Mouse (Mus musculus) left cerebral cortex, adult 11 months (tissue): ENCODE results near the gene Lrfn3.
A peak's percentile ranks its signal among the peaks of the same experiment; 100 is the strongest.

Source experiments
- DNase-seq: peaks from one replicate; pipeline ENCODE4 v3.0.0; 2022; ENCODE audit warnings: low spot score

Gene Lrfn3

GRCm38 (mm10) chr7:30339432-30340109 is 23.0 kb downstream of the Lrfn3 start:
- DNase-seq, result no peak

DNA sequence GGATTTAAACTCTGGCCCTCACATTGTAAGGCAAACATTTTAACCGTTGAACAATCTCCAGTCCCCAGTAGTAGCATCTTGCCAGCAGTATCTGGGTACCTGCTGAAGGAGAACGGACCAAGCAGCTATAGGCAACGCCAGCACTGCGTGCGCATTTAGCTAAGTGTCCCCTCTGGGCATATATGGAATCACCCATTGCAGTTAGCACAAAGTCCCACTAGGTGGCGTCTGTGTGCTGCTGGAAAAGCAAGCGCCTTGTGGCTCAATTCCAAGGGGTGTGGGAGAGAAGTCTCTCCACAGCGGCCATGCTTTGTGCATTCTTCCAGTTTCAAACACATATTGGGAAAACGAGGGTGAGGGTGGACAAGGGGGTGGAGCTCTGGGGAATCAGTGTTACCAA is 26.2 kb downstream of the Lrfn3 start:
- peak; percentile 78 for DNase-seq

DNA sequence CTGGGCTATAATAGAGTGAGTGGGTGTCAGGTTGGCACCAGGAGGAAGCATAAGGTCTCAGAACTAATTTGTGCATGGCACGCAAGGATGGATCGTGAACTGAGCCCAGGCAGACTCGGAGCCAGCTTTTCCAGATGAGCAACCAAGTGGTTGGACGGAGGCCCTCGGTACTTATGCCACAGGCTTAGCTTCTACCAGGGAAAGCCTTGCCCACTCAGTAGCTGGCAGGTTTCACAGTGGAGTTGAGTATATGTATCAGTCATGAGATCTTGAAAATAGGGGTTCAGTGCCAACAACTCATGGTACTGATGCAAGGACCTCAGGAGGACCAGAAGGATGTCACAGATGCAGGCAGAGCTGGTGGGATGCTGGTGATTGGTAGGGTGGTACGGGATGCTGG is 26.9 kb downstream of the Lrfn3 start:
- DNase-seq, result no peak

DNA sequence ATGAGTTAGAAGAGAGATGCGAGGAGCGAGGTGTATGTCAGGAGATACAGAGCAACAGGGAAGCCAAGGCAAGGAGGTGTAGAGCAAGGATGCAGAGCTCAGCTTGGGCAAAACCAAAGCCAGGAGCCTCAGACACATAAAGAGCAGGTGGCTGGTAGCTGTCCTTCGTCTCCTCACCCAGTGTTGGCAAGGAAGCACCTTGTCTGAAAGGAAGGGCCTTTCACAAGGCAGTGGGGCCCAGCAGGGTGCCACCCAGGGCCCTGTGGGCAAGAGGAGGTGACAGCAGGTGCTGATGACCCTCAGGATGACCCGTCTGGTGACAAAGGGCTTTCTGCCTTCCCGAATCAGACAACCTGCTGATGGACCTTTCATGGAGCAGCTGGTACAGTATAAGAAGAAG is 28.0 kb downstream of the Lrfn3 start:
- DNase-seq, result no peak

DNA sequence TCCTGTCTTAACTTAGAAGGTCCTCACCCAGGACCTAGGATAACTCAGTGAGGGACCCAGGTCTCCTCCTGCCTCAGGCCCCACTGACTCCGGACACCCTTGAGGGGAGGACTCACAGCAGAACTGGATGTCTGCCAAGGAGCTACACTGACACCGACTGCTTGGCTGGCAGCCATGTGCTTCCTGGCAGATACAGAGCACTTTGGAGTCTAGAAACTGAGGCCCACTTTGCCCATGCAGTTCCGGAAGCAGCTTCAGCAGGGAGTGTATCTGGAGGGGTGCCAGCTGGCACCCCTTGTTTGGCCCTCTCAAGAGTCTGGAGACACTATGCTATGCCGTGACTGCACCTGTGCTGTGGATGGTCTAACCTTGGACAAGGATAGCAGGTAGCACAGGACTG is 29.1 kb downstream of the Lrfn3 start:
- DNase-seq, result no peak

DNA sequence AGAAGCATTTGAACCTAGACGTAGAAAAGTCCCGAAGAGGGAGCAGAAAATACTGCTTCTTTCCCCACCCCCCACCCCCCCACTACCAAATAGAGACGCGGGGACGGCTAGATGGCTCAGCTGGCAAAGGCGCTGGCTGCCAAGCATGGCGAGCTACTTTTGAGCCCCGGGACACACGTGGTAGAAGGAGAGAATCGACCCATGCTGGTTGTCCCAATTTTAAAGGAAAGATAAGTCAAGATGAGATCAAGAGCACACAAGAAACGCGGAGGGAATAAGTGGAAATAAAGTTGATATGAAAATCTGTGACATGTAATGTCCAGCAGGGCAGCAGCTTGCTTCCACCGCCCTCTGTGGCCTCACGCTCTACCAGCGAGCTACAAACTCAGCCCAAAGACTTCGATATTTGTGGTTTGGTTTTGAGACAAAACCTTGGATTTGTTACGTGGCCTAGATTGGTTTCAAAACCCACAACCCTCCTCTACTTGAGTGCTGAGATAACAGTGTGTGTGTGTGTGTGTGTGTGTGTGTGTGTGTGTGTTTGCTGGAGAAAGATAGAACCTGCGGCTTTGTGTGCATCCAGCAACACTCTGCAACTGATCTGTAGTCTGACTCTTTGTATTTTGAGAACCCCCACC is 29.8 kb downstream of the Lrfn3 start:
- no peak for DNase-seq

- peak; percentile 95 for DNase-seq
Measured at GRCm38 (mm10) chr7:30331887-30332286, 30.7 kb downstream of the Lrfn3 start.

DNA sequence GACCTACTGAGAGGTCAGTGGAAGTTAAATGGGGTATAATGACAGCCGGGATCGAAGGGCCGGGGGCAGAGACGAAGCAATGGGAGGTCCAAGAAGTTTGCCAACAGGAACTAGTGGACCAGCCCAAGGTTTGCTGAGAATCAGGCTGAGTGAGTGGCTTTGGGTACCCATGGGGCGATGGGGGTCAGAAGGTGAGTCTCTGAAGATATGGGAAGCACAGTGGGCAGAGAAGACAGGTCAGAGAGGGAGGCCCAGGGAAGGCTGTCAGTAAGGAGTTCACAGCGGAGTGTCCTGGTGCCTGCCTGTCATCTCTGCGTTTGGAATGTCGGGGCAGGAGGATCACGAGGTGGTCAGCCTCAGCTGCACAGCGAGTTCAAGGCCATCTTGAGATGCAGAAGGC is 34.2 kb downstream of the Lrfn3 start:
- DNase-seq, result no peak

GRCm38 (mm10) chr7:30327140-30327539 is 35.4 kb downstream of the Lrfn3 start:
- no peak for DNase-seq

- no peak for DNase-seq
Measured at GRCm38 (mm10) chr7:30326427-30326826, 36.1 kb downstream of the Lrfn3 start.

DNA sequence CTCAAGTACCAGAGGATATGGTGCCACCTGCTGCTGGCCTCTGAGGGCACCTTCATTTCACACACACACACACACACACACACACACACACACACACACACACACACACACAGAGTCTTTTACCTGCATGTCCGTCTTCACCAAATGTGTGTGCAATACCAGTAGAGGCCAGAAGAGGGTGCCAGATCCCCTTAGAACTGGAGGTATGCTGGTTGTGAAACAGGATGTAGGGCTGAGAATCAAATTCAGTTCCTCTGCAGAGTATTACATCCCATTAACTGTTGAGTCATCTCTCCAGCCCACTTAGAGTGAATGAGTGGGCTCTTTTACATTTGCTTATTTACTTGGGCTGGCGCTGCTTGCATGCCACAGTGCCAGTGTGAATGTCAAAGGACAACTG is 37.2 kb downstream of the Lrfn3 start:
- no peak for DNase-seq

- peak; percentile 58 for DNase-seq
Measured at GRCm38 (mm10) chr7:30324300-30324944, 38.1 kb downstream of the Lrfn3 start.

GRCm38 (mm10) chr7:30323795-30324194 is 38.8 kb downstream of the Lrfn3 start, which contains the start of gene Sdhaf1:
Gene Sdhaf1, minus strand, starts transcription at chr7:30323895.
- DNase-seq, result no peak

- DNase-seq, result no peak
Measured at GRCm38 (mm10) chr7:30322865-30323264, 39.7 kb downstream of the Lrfn3 start.

GRCm38 (mm10) chr7:30322285-30322667 is 40.3 kb downstream of the Lrfn3 start:
- peak; percentile 97 for DNase-seq

DNA sequence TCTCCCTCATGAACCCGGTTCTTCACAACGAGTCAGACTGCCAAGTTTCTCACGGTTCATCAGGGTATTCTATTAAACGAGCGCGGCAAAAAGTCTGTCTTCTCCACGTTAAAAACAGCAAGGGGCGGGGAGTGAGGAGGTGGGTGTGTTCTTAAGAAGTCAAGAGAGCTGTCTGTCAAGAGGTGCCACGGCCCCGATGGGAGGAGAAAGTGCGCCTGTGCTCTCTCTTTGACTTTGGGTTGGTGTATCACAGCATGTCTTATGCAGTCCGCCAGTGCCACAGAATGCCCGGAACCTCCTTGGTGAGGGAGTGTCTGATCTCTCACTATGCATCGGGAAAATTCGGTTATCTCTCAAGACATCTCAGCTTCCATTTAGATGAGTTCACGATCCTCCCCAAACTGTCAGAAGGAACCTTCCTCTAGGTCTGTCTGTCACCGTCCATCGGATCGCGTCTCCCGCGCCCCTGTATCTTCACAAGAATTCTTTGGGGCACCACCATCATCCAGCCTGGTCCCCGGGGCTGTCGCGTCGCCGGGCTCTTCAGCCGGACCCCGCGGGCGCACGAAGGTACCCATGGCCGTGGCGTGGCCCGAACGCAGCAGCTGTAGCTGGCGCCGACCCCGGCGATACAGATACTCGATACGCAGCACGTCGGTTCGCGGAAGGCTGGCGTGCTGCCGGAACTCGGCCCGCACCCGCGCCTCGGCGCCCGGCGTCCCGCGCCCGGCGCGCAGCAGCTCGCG is 40.9 kb downstream of the Lrfn3 start, which contains the start of gene E130208F15Rik:
E130208F15Rik (plus strand) TSS at position 202 of the 746 bp plus-strand sequence.
- peak; percentile 55 for DNase-seq

DNA sequence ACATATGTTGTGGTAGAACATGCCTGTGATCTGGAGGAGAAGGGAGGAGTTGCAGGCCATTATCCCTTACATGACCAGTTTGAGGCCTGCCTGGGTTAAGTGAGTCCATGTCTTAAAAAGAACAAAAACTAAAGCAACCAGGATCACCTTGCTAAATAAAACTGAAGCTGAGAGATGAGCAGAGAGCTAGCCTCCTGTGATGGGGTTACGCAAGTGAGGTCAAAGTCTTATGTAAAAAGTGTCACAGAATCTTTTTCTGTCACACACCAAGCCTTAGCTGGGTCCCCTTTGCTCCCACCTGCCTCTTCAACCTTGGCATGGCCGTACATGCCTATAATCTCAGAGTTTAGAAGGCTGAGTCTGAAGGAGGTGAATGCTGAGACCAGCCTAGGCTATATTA is 41.6 kb downstream of the Lrfn3 start:
- no peak for DNase-seq

GRCm38 (mm10) chr7:30318142-30318541 is 44.4 kb downstream of the Lrfn3 start:
- no peak for DNase-seq

DNA sequence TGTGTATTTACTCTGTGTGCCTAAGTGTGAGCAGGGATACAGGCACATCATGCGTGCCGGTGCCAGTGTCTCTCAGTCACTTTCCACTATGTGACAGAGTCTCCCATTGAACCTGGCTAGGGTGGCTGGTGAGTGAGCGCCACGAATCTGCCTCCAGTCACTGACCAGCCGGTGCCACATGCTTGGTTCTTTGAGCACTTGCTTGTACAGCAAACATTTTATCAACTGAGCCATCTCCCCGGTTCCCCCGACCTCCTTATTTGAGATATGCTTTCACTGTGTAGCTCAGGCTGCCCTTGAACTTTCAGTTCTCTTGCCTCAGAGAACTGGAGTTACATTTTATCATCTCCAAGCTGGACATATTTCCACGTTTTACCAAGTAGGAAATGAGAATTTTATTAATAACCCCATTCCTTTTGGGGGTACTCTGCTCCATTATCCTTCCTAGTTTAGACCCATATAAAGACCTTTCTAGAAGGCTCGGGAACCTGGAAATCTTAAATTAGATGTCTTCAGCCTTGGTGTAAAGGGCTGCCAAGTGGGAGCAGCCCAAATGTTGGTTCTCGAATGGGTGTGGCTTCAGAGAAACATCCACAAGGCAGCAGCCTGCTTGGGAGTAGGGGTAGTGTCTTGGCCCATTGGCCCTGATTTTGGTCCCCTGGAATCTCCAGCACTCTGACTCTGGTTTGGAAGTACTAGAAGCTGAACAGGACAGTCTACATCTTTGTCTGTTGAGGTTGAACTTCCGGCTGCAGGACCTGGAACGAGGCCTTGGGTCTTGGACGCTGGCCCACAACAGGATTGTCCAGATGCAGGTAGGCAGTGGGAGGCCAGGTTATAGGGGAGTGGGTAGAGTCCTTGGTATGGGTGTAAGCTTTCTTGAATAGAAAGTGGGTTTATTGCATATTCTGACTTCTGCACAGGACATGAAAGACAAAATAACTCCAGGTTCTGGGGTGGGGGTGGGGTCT is 46.7 kb downstream of the Lrfn3 start:
- no peak for DNase-seq

- no peak for DNase-seq
Measured at GRCm38 (mm10) chr7:30314721-30315155, 47.8 kb downstream of the Lrfn3 start, which contains the start of gene Syne4. Gene Syne4, plus strand, starts transcription at chr7:30314807.

GRCm38 (mm10) chr7:30313666-30314320 is 48.8 kb downstream of the Lrfn3 start:
- DNase-seq, result no peak
